Mouse (Mus musculus) hindbrain, embryonic 10.5 days (tissue): ENCODE measurements at regions not wholly inside any gene's neighbourhood (a gene's known extent, or its start where the extent isn't known, plus 50 kb on each side); places are given as distances from the start of the nearest gene placed in this dataset.

ENCODE experiments used
- DNase-seq: peaks from one replicate; pipeline ENCODE4 v3.0.0-alpha.2; 2017; ENCODE audit warnings: low spot score
- H3K27ac ChIP-seq: fragments of 300-500 bp; sonication (generic); 2 replicates; pipeline ENCODE4 v1.5.1; 2016; ENCODE audit warnings: mild to moderate bottlenecking, moderate library complexity
- H3K27me3 ChIP-seq: fragments of 300-500 bp; sonication (generic); 2 replicates; pipeline ENCODE4 v1.6.1; 2016; ENCODE audit warnings: mild to moderate bottlenecking; ENCODE audit not compliant: poor library complexity, insufficient read depth, severe bottlenecking
- H3K36me3 ChIP-seq: fragments of 300-500 bp; sonication (generic); 2 replicates; pipeline ENCODE4 v1.6.1; 2016; ENCODE audit warnings: mild to moderate bottlenecking, moderate library complexity
- H3K4me1 ChIP-seq: fragments of 300-500 bp; sonication (generic); replicated peaks from 2 replicates; pipeline ENCODE4 v1.6.1; 2016; ENCODE audit warnings: mild to moderate bottlenecking
- H3K4me3 ChIP-seq: fragments of 300-500 bp; sonication (generic); 2 replicates; pipeline ENCODE4 v1.5.1; 2016; ENCODE audit warnings: mild to moderate bottlenecking, moderate library complexity
- H3K9me3 ChIP-seq: fragments of 300-500 bp; sonication (generic); 2 replicates; pipeline ENCODE4 v1.6.1; 2016; ENCODE audit warnings: mild to moderate bottlenecking, moderate library complexity
- WGBS: fragments of 180-500 bp; shearing (Covaris S2); methylation state at CpG from one replicate; pipeline ENCODE4 v1.1.7; 2016; 5-methylcytosine and 5-hydroxymethylcytosine counted together

DNA sequence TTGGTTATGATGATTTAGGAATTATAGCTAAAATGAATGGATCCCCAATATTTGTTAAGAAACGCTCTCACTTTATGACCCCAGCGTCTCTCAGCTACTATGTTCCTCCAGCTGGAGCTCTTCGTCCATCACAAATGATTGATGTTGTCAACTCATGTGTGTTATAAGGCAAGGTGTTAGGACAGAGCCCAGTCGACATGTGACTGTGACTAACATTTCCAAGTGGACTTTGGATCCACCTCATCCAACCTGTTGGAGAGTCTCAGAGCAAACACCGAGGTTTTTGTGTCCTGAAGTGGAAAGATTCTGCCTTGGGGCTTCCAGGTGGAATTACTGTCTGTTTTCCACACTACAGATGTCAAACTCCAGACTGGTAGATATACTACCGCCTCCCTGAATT lies 154.0 kb upstream of the Prox1 start:
- no peaks in the 10 kb centered on the region for H3K36me3 ChIP-seq
- DNase-seq = no peak
- H3K27ac ChIP-seq = no peak overlapping the region
- WGBS = 89% methylated on average over 6 of the region's 6 CpGs
- H3K4me1 ChIP-seq = no peaks in the 10 kb centered on the region
- H3K4me3 ChIP-seq = no peak overlapping the region
- H3K27me3 ChIP-seq = peaks cover 5% of the 10 kb centered on the region; the same call in 1 of the 2 replicates
- H3K9me3 ChIP-seq = no peaks in the 10 kb centered on the region

DNA sequence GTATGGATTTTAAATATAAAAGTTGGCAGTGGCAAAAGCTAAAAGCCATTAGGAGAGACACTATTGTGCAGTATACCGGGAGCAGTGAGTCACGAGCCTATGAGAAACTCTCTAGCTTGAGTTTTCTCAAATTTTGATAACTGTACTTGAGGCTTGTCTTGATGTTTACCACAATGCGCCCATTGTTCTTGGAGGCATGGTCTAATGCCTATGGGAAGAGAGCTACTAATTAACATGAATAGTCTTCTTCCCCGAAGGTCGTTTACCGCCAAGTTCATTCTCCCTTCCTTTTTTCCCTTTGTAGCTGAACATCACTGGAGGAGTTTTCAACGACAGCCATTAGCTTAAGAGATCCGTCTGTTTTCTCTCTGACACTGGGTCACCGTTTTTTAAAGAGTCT lies 153.2 kb upstream of the Prox1 start:
- Histone ChIP-seq H3K27me3 (peaks cover 5% of the 10 kb centered on the region; the same call in 1 of the 2 replicates), H3K4me1 (no peaks in the 10 kb centered on the region), H3K4me3 (no peak overlapping the region), H3K36me3 (no peaks in the 10 kb centered on the region), H3K9me3 (no peaks in the 10 kb centered on the region), H3K27ac (no peak overlapping the region)
- WGBS = 86% methylated on average over 9 of the region's 9 CpGs
- no peak for DNase-seq

DNA sequence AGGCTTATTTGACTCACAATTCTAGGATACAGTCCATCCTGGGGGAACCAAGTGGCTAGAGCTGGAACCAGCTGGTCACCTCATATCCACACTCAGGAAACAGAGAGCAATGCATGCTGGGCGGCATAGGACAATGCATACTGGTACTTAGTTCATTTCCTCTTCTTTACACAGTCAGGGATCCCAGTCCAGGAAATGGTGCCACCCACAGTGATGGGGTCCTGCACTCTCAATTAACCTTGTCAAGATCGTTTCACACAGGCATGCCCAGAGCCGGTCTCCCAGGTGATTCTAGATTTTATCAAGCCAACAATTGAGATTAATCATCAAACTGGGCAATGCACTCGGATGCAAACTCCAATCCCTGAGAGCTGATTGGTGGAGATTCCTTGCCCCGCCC lies 145.7 kb upstream of the Prox1 start:
- WGBS = 82% methylated on average over 5 of the region's 5 CpGs
- Histone ChIP-seq H3K27me3 (no peaks in the 10 kb centered on the region), H3K4me3 (no peak overlapping the region), H3K27ac (no peak overlapping the region), H3K36me3 (no peaks in the 10 kb centered on the region), H3K9me3 (no peaks in the 10 kb centered on the region), H3K4me1 (no peaks in the 10 kb centered on the region)
- DNase-seq = no peak

DNA sequence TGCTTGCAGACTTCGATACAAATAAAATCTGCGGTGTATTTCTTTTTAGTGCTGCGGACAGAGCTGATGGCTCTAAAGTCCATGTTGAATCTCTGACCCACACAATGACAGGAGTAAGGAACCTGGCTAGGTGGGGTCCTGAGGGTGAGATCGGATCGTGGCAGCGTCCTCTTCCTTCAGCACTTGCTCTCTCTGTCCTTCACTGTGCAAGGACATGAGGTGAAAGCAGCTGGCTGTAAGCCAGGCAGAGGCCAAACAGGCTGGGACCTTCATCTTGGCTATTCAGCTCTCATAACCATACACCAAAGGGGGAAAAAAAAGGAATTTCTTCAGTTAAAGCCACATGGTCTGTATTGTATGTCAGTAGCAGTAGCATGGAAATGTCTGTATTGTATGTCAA lies 139.3 kb upstream of the Prox1 start:
- H3K36me3 ChIP-seq = no peaks in the 10 kb centered on the region
- H3K27ac ChIP-seq = no peak overlapping the region
- no peaks in the 10 kb centered on the region for H3K4me1 ChIP-seq
- DNase-seq = no peak
- no peaks in the 10 kb centered on the region for H3K27me3 ChIP-seq
- no peak overlapping the region for H3K4me3 ChIP-seq
- H3K9me3 ChIP-seq = no peaks in the 10 kb centered on the region
- WGBS = 93% methylated on average over 6 of the region's 6 CpGs

DNA sequence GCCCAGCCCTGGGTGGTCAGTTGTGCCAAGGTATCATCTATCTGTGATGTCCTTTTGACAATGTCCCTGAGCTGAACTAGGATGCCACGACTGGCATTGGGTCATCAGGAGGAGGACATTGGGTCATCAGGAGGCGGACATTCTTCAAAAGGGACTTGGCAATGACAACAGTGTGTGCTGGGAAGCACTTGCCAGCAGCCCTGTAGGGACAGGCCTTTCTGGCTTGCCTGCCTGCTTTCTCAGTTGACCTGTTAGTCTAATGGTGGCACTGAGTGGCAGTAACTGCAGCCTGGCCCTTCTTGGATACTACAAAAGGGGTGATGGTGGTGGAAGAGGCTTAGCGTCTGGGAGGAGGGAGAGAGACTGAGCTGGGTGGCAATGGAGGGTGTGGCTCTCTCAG lies 137.2 kb upstream of the Prox1 start:
- WGBS = 89% methylated on average over 3 of the region's 3 CpGs
- Histone ChIP-seq H3K9me3 (peaks cover 6% of the 10 kb centered on the region; the same call in 1 of the 2 replicates), H3K27ac (no peak overlapping the region), H3K4me3 (no peak overlapping the region), H3K27me3 (no peaks in the 10 kb centered on the region), H3K36me3 (no peaks in the 10 kb centered on the region), H3K4me1 (no peaks in the 10 kb centered on the region)
- no peak for DNase-seq

DNA sequence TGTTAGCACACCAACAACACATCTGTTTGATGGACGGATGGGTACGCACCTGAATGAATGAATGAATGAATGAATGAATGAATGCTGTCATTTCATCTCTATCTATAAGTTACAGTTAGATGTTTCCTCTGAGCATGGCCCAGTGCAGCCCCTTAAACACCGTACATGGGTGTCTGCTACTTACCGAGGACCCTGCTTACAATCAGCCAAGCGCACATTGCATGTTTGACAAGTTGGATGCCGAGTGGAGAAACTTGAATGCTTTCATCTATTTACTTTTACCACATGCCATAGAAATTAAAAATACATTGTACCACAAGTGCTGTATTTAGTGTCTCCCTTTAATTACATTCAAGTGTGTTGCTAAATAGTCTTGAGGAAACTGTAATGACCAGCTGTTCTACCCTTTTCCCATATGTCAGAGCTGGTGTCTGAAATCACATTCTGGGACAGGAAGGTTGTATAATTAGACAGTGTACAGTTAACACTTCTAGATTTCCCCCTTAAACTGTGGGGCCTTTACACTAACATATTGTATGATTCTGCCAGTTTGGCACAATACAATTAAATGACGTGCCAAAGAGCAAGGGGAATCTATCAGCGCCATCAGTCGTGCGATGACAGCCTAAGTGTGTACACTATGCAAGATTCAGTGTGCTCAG lies 127.3 kb upstream of the Prox1 start:
- no peak for DNase-seq
- Histone ChIP-seq H3K4me1 (no peaks in the 10 kb centered on the region), H3K36me3 (no peaks in the 10 kb centered on the region), H3K9me3 (no peaks in the 10 kb centered on the region), H3K4me3 (no peak overlapping the region), H3K27me3 (no peaks in the 10 kb centered on the region), H3K27ac (no peak overlapping the region)
- WGBS = 96% methylated on average over 10 of the region's 10 CpGs

DNA sequence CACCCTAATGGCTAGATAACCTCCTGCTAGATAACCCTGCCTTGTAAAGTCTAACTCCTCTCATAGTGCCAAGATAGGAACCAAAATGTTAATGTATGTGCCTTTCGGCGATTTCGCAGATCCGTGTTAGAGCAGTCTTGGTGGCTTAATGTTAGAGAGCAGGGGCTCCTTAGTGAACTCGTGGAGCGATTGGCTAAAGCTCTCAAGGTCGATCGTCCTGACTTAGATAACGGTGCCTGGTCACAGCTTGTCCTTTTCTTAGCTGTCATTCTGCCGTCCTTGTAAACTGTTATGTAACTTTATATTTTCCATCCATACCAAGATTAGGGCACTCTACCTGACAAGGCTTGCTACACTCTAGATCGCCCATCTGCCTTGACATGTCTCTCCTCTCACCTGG lies 119.5 kb upstream of the Prox1 start:
- WGBS = 93% methylated on average over 11 of the region's 11 CpGs

DNA sequence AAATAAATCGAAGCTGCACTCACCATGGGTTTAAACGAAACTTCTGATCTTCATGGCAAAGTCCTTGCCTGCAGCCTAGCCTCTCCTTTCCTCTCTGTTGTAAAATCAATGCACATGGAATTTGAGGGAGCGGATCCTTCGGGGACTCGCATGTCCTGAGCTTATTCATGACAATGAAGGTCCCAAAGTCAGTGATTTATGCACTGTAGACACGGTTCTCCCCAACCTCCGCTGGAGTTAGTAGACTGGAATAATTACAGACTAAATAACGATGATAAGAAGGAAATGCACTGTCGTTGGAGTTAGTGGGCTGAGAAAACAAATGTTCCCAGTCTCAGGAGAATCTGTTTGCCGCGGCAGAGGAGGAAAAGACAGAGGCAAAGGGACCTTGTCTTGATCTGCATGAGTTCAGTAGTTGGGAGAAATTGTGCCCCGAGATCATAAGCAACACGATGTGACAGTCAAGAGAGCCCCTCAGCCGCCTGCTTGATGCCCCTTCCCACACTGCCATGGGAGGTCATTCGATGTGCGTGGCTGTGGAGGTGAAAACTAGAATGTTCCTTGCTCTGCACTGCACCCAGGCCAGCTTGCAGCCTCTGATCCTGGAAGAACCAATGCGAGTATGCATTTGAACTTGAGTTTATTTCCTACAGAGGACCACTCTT lies 116.1 kb upstream of the Prox1 start:
- WGBS = 82% methylated on average over 17 of the region's 17 CpGs
- Histone ChIP-seq H3K27ac (no peak overlapping the region), H3K27me3 (0 out of 2 replicates have a peak, but pooled peaks cover 5% of the 10 kb centered on the region), H3K9me3 (no peaks in the 10 kb centered on the region), H3K4me3 (no peak overlapping the region), H3K4me1 (peaks cover 8% of the 10 kb centered on the region; the same call in 1 of the 2 replicates), H3K36me3 (no peaks in the 10 kb centered on the region)
- no peak for DNase-seq

More for the DNA sequence above, 119.5 kb upstream of the Prox1 start:
- H3K4me3 ChIP-seq = no peak overlapping the region
- no peak for DNase-seq
- H3K27me3 ChIP-seq = 0 out of 2 replicates have a peak, but pooled peaks cover 5% of the 10 kb centered on the region
- no peaks in the 10 kb centered on the region for H3K9me3 ChIP-seq
- H3K36me3 ChIP-seq = no peaks in the 10 kb centered on the region
- H3K27ac ChIP-seq = no peak overlapping the region
- peaks cover 8% of the 10 kb centered on the region; the same call in 1 of the 2 replicates for H3K4me1 ChIP-seq

DNA sequence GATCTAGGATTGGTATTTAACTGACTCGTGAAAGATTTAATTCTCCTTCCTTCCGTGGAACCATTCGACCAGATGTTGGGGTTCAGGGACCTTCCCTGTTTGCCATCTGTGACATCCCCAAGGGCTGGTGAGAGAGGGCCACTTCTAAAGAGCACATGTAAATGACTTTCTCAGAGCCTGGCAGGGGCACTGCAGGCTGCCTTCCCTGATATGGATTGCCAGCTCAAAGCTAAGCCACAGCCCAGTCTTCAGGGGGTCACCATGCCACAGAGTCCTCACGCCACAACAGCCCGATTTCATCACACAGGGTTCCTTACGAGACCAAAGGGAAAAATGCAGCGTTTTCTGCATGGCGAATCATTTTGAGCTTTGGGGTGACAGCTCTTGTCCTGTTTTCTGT lies 115.1 kb upstream of the Prox1 start:
- H3K4me3 ChIP-seq = no peak overlapping the region
- 0 out of 2 replicates have a peak overlapping the region, but pooled peaks have one; percentile 29 for H3K27ac ChIP-seq
- WGBS = 77% methylated on average over 8 of the region's 8 CpGs
- no peaks in the 10 kb centered on the region for H3K36me3 ChIP-seq
- peaks cover 8% of the 10 kb centered on the region; the same call in 1 of the 2 replicates for H3K4me1 ChIP-seq
- 0 out of 2 replicates have a peak, but pooled peaks cover 5% of the 10 kb centered on the region for H3K27me3 ChIP-seq
- DNase-seq = no peak
- no peaks in the 10 kb centered on the region for H3K9me3 ChIP-seq

DNA sequence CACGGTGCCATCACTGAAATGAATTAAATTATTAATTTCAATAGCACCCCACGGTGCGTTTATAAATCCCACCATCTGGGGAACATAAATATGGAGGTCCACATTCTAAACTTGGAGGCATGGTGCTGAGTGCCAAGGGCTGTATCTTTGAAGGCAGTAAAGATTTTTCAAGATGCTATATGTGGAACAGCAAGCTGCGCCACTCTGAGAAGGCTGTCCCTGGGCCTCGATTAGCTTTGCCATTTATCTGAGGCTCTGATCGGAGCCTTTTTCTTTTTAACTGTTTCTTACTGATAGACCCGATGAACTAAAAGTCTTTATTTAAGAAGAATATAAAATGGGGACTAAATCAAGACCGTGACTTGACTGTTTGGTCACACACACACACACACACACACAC lies 114.5 kb upstream of the Prox1 start:
- no peak overlapping the region for H3K4me3 ChIP-seq
- WGBS = 88% methylated on average over 8 of the region's 8 CpGs
- peaks cover 14% of the 10 kb centered on the region for H3K4me1 ChIP-seq
- no peaks in the 10 kb centered on the region for H3K9me3 ChIP-seq
- 0 out of 2 replicates have a peak, but pooled peaks cover 5% of the 10 kb centered on the region for H3K27me3 ChIP-seq
- H3K27ac ChIP-seq = no peak overlapping the region
- H3K36me3 ChIP-seq = no peaks in the 10 kb centered on the region
- no peak for DNase-seq

DNA sequence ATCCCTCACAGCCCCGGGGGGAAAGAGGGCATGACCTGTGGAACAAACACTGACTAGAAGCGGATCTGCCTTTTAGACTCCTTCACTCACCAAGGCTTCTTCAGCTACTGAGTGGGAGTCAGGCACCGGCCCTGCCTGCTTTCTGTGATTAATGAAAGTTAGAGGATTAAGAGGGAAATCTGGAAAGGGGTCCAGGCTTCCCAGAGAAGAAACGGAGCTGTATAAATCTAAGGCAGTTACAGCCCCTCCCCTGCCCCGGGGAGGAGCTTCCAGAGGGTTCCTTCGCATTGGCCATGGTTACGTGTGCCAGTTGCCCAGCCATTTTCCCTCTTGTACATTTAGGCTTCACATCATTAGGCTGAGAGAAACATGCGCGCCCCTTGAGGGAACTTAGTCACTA lies 113.6 kb upstream of the Prox1 start:
- no peak for DNase-seq
- Histone ChIP-seq H3K9me3 (no peaks in the 10 kb centered on the region), H3K4me3 (no peak overlapping the region), H3K27ac (no peak overlapping the region), H3K27me3 (0 out of 2 replicates have a peak, but pooled peaks cover 5% of the 10 kb centered on the region), H3K4me1 (peaks cover 17% of the 10 kb centered on the region), H3K36me3 (no peaks in the 10 kb centered on the region)
- 76% methylated on average over 9 of the region's 9 CpGs for WGBS

DNA sequence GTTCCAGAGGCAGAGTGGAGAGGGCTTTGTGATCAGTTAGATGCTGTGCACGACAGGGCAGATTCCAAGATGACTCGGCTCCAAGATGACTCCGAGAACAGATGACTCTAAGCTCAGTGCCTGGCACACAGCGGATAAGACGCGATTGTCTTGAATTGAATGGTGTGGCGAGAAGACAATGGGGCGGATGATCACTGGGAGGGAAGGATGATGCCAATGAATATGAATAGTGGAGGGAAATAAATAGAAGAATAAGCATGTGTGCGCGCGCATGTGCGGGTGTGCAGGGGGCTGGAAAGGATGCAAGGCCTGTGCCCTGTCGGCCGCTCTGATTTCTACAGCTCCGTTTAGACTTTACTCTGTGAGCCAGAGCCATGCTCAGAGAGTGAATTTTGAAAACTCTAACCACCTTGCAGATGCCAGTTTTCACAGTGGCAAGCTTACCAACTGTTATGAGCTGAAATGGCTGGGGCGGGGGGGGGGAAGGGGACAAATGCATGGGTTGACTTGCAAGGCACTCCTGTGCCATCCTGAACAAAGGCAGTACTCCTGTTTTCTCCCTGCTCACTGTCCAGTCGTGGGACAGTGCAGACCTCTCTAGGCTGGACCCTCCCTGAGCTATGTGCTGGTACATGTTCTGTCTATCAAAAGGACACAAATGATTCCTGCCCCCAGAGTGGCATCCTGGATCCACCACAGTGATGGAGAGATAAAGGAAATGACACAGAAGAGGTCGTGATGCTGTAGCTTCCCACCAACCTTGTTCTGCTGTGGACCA lies 109.8 kb upstream of the Prox1 start:
- H3K4me1 ChIP-seq = peaks cover 9% of the 10 kb centered on the region
- 0 out of 2 replicates have a peak overlapping the region, but pooled peaks have one; percentile 10 for H3K27ac ChIP-seq
- no peaks in the 10 kb centered on the region; the same call in 1 of the 2 replicates for H3K27me3 ChIP-seq
- WGBS = 75% methylated on average over 18 of the region's 18 CpGs
- no peak overlapping the region for H3K4me3 ChIP-seq
- no peaks in the 10 kb centered on the region for H3K9me3 ChIP-seq
- DNase-seq = no peak
- no peaks in the 10 kb centered on the region for H3K36me3 ChIP-seq

DNA sequence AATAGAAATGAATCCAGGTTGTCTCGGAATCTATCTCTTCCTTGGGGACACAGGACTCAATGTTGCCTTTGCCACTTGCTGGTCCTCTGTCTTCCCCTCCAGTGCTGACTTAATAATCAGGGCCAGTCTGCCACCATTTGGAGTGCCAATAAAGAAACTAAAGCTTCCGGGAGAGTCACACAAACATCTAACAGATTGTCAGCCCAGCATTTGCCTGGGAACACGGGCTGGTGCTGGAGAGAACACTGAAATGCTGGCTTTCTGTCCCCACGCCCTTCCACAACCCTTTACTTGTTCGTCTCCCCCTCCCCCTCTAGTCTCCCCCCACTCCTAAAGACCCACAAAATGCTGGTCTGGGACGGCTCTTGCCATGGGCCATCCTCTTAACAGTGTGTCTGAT lies 104.4 kb upstream of the Prox1 start:
- no peak overlapping the region for H3K27ac ChIP-seq
- peaks cover 1% of the 10 kb centered on the region; the same call in 1 of the 2 replicates for H3K4me1 ChIP-seq
- no peaks in the 10 kb centered on the region for H3K36me3 ChIP-seq
- no peaks in the 10 kb centered on the region for H3K9me3 ChIP-seq
- DNase-seq = no peak
- no peaks in the 10 kb centered on the region; the same call in 1 of the 2 replicates for H3K27me3 ChIP-seq
- H3K4me3 ChIP-seq = no peak overlapping the region
- WGBS = 80% methylated on average over 6 of the region's 6 CpGs
